Mouse (Mus musculus): ENCODE measurements at regions not wholly inside any gene's neighbourhood (a gene's known extent, or its start where the extent isn't known, plus 50 kb on each side); places are given as distances from the start of the nearest gene placed in this dataset.

DNA sequence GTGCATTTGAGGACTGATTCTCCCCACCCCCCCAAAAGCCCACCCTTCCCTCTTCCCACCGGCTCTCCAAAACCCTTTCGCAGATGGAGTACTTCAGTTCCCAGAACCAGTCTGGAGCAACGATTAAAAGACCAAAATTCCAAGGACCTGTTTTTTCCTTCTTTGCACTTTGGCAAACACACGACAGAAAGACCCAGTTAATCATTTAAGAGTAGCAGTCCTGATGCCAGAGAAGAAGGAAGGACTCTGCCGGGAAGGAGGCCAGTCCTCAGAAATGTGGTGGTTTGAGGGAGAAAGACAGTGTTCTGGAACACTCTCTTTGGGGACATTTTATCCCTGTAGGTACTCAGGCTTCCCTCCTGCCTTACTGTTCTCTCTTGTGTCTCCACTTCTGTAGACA lies 165.1 kb upstream of the Six2 start:
- no peak for TF ChIP-seq CTCF (IDR thresholded peaks at IDR 0.05; ENCODE audit: low read depth)
- no peak for TF ChIP-seq EP300 (IDR thresholded peaks at IDR 0.05; ENCODE audit: low read depth)
